Mouse (Mus musculus) C3H10T1/2 (cell line): ENCODE measurements around the gene Nt5dc1. TPM values are rescaled to one million over a fixed set of nuclear protein-coding genes. Genes with fewer than 3 reads are reported as not detected.

Source experiments
- polyA plus RNA-seq, 2 experiments: library from polyadenylated mRNA; unstranded; fragments of >200 nt; fragmentation: generic; extraction: Trizol; gene quantifications; one replicate each; pipeline ENCODE4 v1.2.1; 2012; ENCODE audit warnings: missing spikeins in 2 of 2

Gene Nt5dc1
- 1 to 10 TPM in 1 of 2 experiments, under 1 TPM in 1; 0.81 to 2.7 TPM for polyA plus RNA-seq

GRCm38 (mm10) chr10:34418204-34418756 is at the start of gene Nt5dc1:
Gene Nt5dc1, minus strand, starts transcription at chr10:34418552.

GRCm38 (mm10) chr10:34389681-34390080 is 28.7 kb downstream of the Nt5dc1 start, which contains the start of gene Col10a1:
Gene Col10a1, plus strand, starts transcription at chr10:34389981.

GRCm38 (mm10) chr10:34297299-34297979 is 120.9 kb downstream of the Nt5dc1 start, which contains the start of gene Tspyl4:
Gene Tspyl4, plus strand, starts transcription at chr10:34297442.

GRCm38 (mm10) chr10:34281962-34282388 is 136.4 kb downstream of the Nt5dc1 start, which contains the start of gene Tspyl1:
Gene Tspyl1, plus strand, starts transcription at chr10:34282190.

Other genes starting within 250 kb of the Nt5dc1 start
- 10 to 100 TPM in 1 of 2 experiments, under 1 TPM in 1; 0.71 to 14.5 TPM for gene Dse, start 210.8 kb downstream of the Nt5dc1 start, polyA plus RNA-seq
- gene Tspyl1, start 136.4 kb downstream of the Nt5dc1 start, polyA plus RNA-seq, result 10 to 100 TPM in 1 of 2 experiments, 1 to 10 TPM in 1; 5.4 to 41.6 TPM
- 10 to 100 TPM in 1 of 2 experiments, 1 to 10 TPM in 1; 1.9 to 17.6 TPM for gene Tspyl4, start 121.1 kb downstream of the Nt5dc1 start, polyA plus RNA-seq
- under 1 TPM; 0.01 to 0.51 TPM for gene Col10a1, start 28.6 kb downstream of the Nt5dc1 start, polyA plus RNA-seq
- 1 to 10 TPM in 1 of 2 experiments, under 1 TPM in 1; 0.08 to 1.5 TPM for gene Frk, start 64.8 kb upstream of the Nt5dc1 start, polyA plus RNA-seq